Mouse (Mus musculus): ENCODE results near the gene Kmt2e.

Kmt2e gene

DNA sequence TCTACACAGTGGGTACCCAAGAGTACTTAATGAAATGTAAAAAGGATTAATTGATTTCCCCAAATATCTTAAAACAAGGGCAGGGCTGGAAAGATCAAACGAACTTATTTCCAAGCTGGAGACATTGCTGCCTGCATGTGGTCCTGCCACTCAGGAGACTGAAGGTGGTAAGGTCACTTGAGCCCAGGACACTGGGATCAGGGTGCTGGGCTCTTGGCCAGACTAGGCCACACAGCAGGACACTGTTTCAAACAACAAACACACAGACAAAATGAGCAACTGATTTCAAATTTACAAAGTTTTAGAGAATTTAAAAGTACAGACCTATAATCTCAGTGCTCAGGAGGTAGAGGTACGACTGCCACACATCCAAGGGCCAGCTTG, 23.5 kb upstream of the Kmt2e start:
- DNase-seq, result no peak

DNA sequence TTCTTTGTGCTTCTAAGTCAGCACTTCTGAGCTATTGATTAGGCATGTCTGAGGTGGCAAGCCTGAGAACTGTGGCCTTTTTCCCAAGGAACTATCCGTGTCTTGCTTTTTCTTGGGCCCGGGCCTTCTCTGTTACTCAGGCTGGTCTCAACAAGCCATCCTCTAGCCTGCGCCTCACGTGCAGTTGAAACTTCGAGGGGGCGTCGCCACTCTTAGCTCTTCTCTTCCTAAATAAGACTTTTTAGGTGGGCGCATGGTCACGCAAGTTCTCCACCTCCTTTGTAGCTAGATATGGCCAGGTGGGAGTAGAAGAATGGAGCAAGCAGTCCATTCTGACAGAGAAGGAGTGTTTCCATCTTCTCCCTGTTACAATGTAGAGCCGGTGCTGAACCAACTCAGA, 22.6 kb upstream of the Kmt2e start:
- DNase-seq, result no peak

DNA sequence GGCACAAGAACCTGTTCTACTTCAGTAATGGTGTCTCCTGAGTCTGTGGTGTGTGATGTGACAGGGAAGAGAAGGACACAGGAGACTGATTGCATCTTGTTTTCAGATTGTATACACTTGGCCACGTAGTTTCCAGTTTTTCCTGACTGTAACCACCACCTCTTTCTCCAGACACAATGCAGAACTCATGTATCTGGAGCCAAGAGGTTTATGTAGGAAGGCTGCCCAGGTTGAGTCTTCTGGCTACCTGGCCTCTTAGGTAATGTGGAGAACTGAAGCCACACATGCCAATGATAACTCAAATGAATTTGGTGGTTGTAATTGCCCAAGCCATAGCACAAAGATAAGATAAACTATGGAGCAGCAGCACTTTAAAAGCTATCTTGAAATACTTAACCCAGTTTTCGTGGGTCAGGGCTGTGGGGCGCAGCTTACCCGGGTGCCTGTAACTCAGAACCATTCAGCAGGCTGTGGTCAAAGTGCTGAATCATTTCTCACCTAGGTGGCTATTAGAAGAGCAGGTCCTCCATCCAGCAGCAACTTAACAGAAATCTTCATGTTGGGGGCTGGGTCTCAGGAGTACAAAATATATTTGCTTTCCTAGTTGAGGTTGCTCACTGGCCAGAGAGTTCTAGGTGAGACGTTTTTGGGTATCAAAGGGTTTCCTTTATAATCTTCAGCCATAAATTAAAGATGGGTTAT, 21.8 kb upstream of the Kmt2e start:
- no peak for DNase-seq

DNA sequence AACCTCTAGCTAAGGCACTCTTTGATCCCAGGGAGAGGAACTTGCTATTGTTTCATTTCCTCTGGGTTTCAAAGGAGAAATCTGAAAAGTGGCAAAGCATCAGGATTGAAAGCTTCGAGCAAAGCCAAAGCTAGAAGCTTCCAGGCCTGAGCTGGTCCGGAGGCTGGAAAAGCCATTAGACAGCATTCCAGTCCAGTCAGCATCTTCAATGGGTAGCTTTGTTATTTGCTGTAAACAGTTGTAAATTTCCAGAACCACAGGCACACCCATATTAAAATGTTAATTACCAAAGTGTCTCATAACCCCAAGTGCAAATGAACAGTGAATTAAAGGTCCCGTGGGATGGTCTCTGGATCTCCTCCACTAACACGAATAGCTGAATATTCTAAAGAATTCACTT, 21.2 kb upstream of the Kmt2e start:
- DNase-seq, result no peak

DNA sequence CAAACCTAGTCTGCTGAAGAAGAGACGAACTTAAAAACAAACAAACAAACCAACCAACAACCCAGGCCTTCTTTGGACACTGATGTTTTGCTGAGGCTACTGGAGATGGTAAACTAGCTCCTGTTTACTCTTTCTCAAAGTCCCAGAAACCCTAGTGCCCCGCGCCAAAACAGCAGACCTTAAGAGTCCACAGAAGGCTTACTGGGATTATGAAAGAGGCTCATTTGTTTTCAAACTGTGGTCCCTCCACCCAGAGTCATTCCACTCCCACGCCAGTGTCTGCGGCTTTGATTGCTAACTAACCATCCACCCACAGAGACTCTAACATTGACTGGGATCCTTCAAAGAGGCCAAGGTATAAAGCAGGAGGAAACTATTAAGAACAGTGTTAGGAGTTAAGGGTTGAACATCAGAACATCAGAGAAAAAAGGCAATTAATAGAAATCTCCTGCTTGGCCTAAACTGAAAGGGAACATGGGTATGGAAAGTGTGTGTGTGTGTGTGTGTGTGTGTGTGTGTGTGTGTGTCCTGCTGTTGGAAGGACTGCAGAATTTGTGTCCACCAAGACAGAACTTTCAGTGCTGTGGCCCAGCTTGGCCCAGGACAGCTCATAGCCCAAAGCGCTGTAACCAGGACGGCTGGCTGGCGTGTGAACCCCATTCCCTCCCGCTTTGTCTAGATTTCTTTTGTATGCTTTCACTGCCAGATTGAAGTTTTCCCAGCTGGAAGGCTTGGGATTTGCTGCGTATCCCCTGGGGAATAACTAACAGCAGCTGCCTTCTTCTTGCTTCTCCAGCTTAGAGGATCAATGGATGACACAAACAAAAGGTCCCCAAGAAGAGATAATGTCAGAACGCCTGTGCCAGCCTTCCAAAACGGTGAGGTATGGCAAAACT, 20.4 kb upstream of the Kmt2e start:
- DNase-seq, result peak in 1 of 2 experiments; percentile 49

DNA sequence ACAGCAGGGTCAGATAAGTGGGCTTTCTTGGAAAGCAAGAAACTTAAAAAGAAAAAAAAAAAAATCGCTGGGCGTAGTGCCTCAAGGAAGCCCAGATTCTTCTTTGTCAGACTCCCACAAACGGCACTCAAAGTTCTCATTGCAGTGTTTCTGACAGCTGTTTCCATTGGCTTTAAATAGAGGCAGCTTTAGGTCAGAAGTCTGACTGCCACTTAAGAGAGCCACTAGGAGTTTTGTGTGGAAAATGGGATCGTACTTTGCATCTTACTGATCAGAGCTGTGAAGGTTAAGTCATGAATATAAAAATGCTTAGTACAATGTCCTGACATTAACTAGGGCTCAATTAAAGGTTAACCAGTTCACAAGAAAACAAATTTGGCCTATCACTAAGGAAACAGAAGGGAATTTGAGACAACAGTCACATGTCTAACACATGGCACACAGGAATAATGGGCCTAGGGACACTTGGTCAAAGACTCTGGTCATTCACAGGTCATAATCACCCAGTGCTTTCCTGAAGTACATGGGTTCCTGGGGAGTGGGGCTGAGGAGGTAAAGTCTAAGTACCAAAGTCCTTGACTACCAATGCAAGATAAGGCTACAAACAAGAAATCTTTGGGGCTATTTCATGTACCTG, 19.6 kb upstream of the Kmt2e start:
- DNase-seq, result peak; percentile 62 to 84

DNA sequence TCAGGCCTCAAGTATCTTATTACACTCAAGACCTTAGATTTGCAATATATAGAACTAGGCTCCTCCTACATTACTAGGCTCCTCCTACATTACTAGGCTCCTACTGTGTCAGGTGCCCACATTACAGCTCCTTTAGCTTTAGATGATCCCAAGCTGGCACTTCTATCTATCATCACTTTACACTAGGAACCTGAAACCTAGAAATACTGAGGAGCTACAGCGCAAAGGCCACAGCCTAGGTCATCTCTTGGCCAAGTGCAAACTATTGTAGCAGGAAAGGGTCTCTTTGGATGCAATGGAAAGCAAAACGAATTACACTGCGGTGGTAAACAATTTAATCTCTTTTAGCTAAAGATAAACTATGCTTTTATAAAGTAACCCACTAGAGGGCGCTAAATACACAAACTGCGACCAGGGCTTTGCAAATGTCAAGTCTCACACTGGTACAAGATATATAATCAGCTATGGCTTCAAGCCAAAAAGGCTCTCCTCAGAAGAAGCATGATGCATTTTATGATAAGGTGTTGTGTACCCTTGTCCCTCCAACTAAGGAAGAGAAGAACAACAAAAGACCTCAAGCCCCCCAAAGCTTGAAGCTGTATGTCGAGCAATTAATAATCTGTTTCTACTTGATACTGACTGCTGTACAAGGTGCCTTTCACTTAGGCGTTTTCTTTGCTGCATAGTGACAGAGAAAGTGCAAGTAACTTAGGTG, 18.5 kb upstream of the Kmt2e start:
- DNase-seq, result peak; percentile 33 to 75

DNA sequence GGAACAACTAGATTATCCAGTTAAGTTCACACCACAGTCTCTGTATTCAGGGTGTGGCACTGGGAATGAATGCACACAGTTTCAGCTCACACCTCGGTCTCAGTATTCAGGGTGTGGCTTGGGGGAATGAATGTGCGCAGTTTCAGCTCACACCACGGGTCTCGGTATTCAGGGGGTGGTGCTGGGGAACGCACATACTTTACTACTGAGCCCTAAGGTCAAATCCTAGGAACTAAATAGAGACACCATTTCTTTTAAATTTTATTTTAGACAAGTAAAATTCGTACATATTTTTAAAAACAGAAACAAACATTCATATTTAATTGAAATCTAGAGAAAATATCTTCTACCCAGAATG, 18.0 kb upstream of the Kmt2e start:
- no peak for DNase-seq

DNA sequence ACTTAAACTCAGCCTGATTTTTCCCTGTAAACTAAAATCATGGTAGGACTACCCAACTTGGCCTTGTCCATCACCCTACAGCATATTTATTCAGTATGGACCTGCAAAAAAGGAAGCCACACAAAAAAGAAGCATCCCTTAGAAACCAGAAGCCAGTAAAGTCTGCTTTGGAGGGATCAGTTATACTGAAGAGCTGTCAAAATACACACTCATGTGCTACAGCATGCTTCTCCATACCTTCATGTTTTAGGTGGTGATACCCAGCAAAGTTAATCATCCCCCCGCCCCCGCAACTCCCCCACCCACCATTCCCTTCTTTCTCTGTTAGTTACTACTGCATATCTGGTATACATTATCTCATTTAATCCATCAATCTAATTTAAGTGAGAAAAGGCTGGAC, 16.5 kb upstream of the Kmt2e start:
- no peak for DNase-seq

DNA sequence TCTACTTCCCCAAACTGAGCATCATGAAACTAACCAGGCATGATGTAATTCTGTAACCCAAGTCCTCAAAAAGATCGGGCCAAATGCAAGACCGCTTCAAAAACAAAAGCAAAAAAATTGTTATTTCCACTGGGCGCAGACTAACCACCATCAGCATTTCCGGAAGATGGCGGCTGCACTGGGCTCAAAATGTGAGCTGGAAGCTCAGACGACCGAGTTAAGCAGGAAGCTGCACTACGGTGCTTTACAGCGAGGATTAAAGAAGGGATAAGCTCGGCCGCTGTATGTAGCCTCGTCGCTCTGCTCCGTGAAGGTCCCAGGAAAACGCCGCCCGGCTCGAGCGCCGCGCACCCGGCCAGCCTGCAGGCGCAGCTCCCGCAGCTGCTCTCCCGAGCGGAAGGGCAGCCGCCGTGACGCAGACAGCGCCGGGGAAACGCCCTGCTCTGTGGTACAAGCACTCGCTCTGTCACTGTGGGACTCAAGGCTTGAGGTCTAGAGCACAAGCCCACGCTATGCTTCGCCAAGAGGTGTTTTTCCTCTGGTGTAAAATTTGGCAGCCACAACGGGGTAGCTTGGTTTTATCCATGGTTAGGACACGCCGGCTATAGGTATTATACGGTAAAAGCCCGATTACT, 16.0 kb upstream of the Kmt2e start:
- DNase-seq, result peak; percentile 83 to 87

DNA sequence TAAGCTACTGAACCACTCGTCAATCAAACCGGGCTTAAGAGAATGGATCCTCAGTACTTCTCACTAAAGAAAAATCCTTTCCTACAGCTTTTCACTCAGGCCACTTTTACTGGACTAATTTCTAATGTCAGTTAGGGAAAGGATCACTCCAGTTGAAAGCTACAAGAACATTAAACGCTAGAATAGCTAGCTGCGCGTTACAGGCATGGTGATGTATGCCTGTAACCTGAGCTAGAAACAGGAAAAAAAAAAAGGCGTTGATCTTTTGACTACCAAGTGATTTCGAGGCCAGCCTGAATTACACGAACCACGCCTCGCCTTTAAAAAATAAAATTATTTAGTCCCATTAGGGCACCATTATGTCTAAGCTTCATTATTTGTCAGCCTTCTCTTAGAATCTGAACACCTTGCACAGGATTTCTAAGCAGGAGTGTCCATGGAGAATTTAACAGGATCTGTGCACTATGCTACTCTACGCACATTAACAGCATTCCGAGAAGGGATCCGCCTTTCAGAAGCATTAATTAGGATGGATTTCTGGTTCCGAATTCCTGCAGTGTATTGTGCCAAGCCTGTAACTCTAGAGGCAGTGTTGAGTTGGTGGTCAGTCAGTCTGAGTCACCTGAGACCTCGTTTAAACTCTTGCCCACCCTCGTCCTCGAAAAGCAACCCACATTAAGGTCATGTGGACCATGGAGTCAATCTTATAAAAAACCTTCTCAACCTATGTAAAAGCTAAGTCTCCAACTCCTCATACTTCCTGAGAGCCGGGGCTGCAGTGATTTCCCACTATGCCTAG, 15.2 kb upstream of the Kmt2e start:
- DNase-seq, result no peak

DNA sequence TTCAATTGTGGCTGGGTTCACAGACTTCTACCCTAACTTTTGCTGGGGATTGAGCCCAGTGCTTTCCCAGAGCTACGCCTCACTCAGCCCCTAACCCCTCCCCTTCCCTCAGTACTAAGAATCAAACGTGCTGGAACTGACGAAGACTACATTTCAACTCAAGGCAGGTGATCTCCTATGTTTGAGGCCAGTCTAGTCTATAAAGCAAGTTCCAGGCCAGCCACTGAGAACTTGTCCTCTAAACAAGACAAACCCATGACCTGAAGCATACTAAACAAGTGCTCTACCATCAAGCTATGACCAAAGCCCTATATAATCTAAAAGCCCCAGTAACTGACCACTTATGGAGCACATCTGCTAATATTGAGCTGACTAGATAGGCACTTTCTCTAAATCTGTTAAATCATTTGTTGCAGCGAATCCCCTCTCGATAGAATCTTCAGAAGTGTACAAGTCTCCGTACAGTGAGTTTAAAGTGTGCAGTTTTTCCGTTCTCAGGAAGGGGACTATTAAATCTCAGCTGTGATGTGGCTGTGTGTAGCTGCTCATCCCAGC, 14.5 kb upstream of the Kmt2e start:
- no peak for DNase-seq

DNA sequence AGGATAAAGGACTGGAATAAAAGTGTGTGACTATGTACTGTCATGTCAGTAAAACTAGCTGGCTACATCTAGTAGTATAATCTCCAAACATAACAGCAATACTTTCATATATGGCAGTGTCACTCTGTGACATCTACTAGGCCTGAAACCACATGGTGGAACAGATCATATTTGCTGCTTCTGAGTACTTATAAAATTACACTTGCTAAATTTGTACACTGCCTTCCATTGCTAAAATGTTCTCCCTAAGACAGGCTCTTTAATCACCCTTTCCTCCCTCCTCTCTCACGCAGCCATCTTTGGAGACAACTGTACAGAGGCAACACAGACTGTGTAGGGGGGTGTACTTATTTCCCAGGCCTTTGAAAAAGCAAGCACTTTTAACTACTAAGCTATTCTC, 13.8 kb upstream of the Kmt2e start:
- DNase-seq, result no peak

DNA sequence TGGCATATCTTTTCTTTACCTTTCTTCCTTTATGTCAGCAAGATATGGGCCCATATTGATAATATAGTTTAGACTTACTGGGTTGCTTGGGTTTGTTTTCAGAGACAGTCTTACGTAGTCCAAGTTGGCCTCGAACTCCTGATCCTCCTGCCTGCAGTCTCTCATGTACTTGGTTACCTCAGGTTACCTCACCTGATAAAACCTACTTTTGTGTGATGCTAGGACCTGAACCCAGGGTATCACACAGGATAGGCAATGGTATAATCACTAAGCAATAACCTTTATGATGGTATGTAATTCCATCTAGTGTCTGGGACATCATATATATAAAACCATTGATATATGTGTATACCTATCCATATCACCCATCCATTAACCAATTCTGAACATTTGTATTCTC, 12.8 kb upstream of the Kmt2e start:
- no peak for DNase-seq

DNA sequence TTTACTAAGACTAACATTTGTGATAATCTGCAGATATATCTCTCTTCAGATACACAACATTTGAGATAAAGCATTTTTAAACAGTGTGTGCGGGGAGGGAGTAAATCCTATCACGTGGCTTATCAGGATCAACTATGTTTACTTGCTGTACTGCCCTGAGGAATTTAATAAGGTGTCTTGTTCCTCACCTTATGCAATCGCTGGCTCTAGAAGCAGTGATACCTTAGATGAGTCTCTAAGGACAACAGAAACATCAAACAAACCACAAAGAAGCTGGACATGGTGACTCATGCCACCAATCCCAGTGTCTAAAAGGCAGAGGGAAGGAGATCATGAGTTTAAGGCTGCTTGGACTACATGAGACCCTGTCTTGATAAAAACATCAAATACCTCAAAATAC, 11.2 kb upstream of the Kmt2e start:
- DNase-seq, result no peak

DNA sequence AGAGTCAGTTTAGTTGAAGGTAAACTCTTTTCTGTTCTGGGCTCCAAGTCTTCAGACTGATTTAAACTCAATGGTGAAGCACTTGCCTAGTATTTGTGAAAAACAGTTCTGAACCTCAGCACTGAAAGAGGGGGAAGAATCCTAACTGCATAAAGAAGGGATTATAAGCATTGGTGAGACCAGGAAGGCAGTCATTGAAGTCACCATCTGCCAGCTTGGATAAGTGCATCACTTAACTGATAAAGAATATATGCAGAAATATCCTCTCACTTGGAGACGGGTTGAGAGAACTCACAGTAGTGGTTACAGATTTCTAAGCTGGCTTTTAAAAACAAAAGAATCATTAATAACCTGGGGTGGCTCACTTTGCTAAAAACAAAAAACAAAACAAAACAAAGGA, 6.7 kb upstream of the Kmt2e start:
- no peak for DNase-seq

DNA sequence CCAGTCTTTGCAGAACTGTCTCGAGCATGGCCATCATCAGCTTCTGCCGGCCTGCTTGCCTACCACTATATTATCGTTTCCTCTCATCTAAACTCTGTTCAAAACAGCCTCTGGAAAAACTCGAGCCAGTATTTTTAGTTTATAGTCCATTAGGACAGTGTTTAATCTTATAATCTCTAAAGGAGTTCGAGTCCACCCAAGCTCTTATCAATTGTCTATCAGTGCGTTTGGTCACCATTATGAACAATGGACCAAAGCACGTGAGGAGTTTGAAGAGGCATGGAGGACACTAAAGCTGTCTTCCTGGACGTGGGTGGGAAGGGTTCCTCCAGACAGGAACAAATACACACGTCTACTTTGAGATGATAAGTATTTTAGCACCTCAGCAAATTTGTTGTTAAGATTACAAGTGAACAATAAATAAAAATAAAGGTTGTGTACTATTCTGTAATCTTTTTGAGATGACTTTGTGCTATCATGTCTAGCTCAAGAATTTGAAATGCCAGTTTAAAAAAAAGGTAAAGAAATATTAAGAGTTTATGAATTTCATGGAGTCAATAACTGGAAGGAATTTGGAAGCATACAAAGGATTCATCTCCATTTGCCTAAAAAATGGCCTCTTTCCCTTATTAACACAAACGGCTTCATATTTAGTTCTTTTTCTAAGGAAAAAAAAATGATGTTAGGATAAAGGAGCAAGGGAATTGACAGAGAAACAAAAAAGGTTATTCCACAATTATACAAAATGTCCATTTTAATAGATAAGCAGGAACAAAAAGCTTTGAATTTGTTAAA, 3.0 kb upstream of the Kmt2e start:
- no peak for DNase-seq

DNA sequence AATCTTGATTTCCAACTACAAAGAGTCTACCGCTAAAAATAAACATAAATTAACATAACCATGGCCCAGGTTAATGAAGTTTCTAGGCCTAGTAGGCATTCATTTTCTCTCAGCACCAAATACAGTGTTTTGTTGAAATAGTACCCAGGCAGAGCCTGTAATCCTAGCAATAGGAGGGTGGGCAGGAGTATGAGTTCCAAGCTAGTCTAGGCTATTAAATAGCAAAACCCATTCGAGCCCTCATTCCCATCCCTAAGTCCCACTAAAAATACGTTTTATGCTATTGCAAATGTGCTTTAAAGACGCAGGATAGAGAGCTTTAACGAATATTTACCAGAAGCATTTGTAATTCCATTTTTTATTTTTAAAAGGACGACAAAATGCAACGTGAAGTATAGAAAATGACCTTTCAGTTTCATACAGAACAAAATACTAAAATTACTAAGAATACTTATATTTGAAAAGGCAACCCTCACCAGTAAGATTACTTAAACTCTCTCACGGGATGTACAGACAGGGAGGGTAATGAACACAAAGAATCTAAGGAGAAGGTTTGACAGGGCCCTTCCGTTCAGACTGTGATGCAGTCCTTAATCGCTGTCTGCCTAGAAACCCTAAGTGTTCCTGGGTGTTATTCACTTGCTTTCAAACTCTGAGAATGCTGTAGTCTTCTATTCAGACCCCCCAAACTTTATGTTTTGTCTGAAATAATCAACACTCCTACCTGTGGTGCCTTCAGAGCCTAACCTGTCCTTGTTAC, 2.1 kb upstream of the Kmt2e start:
- DNase-seq, result no peak

DNA sequence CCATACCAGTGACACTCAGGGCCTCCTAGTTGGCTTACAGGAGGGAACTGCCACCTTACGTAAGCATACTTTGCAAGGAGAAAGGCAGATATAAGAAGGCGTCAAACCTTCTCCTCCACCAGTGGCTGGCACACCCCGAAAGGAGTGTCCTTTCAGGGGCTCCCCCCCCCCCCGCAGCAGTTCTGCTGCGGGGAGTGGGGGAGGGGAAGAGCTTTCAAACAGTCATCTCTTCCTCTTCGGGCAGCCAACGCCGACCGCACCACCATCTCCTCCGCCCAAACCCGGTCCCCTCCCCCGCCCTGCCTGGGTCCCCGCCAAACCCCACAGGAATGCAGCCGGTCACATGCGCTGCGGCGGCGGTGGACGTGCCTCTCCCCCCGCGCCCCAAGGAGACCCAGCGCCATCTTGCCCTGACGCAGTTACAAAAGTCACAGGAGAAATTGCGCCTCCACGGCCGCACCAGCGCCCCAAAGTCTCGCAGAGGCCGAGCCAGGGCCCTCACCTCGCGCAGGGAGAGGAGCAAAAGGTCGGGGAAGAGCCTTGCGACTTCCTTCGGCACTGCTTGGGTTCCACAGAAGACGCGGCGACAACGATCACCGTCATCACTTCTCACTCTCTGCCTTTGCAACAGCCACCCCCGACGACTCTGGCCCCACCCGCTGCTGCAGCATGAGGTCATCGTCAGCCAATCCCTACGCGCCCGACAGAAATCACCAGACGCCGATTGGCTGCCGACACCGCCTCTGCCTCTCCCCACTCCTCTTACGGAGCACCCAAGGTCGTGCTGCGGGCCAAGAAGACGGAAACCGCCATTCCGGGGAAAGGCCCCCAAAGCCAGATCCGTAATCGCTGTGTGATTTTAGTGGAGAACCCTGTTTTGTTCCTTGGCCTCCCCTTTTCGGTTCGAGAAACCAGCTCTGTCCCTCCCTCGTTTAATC, 1.3 kb upstream of the Kmt2e start:
- peak; percentile 98 to 99 for DNase-seq

Data from kidney, adult 8-10 months (tissue).